ENCODE assay signal across 11 mouse cellular contexts in the genomic region with DNA sequence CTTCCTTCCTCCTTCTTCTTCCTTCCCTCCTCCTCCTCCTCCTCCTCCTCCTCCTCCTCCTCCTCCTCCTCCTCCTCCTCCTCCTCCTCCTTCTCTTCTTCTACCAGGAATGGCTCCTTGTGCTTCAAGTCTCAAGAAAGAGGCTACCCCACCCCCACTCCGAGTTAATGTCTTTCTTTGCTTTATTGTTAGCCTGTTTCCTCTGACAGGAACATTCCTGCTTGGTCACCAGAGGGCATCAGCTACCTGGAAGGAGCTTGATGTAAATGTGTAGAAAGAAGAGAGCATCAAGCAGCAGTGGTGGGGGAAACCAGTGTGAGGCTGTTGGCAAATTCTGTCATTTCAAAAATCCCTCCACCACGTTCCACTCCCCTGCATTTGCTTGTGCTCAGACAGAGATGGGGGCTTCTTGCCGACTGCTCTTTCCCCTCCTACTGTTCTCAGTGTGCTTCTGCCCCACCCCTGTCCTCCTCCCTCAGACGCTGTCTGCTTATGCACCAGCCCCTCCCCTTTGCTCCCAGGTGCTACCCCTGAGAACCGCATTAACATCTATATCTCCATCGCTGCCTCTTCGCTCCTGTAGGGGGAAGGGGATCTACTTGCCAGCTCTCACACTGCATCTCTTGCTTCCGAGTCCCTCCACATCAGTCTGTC. TPM values are rescaled to one million over a fixed set of nuclear protein-coding genes. Genes with fewer than 3 reads are reported as not detected.
DNase-seq lines count a peak whose midpoint lies in the region; ATAC-seq and TF ChIP-seq lines count a peak whose summit lies in the region.
"Had no signal": no experiment of that assay in that cellular context is flagged by ENCODE, and none has a peak within 500 bp of the region (broad histone marks: within the 10 kb centered on the region; RNA-seq: fewer than 3 reads in every experiment).

No protein-coding gene starts in this region.

- no peak for TF ChIP-seq EP300 in heart, adult 2 months (IDR thresholded peaks at IDR 0.05; ENCODE audit: insufficient read depth, low read depth, low read length)
- TF ChIP-seq EP300 in stomach, postnatal 0 days (optimal IDR thresholded peaks at IDR 0.05): no peak

- H3K4me3 ChIP-seq in heart, adult 2 months: no peak overlapping the region
- no peak overlapping the region for H3K4me3 ChIP-seq in stomach, postnatal 0 days (ENCODE audit: low read depth, low read length)
- H3K4me3 ChIP-seq: limb, embryonic 13.5 days had no signal

- TF ChIP-seq POLR2A in heart, adult 2 months (IDR thresholded peaks at IDR 0.05; ENCODE audit: insufficient read depth, low read depth, low read length): no peak

- intact Hi-C loops in heart, adult 2 months (cut with DNase I): loop anchor here (5.0 kb wide), 1 partner anchor 465 kb away; no protein-coding TSS in a partner anchor
- intact Hi-C loops in heart, postnatal 25 days (cut with DNase I): loop anchor here (10.0 kb wide), 1 partner anchor 467 kb away; no protein-coding TSS in a partner anchor

- H3K27me3 ChIP-seq in heart, adult 2 months (ENCODE audit: control insufficient read depth, insufficient read depth, low read length): no peaks in the 10 kb centered on the region
- H3K27me3 ChIP-seq in stomach, postnatal 0 days (ENCODE audit: control insufficient read depth, insufficient read depth, low read length): no peaks in the 10 kb centered on the region

- H3K4me1 ChIP-seq in heart, adult 2 months (ENCODE audit: control insufficient read depth, insufficient read depth, low read length): no peaks in the 10 kb centered on the region
- no peaks in the 10 kb centered on the region; the same call in 1 of the 2 replicates for H3K4me1 ChIP-seq in stomach, postnatal 0 days (replicated peaks; ENCODE audit: control insufficient read depth, insufficient read depth)

- H3K27ac ChIP-seq in heart, adult 2 months: no peak overlapping the region
- H3K27ac ChIP-seq in stomach, postnatal 0 days (replicated peaks): no peak overlapping the region
- H3K27ac ChIP-seq: limb, embryonic 13.5 days had no signal

- peak; percentile 25 for TF ChIP-seq CTCF in heart, adult 2 months (IDR thresholded peaks at IDR 0.05)
- TF ChIP-seq CTCF in stomach, postnatal 0 days (IDR thresholded peaks at IDR 0.05; ENCODE audit: low read depth): peak; percentile 75

- DNase-seq in heart, adult 2 months: no peak
- no peak for DNase-seq in heart, postnatal 25 days (ENCODE audit: low spot score)
- DNase-seq in testis, postnatal 10 days (ENCODE audit: low spot score): peak; percentile 52
- DNase-seq in testis, postnatal 14 days (ENCODE audit: low spot score): no peak
- peak; percentile 54 to 69 for DNase-seq in kidney, postnatal 4 days
- peak; percentile 68 for DNase-seq in stomach, postnatal 0 days (ENCODE audit: low spot score)
- DNase-seq in cerebellum, adult 18-20 months: no peak
- DNase-seq in adrenal gland, adult 8-10 months: no peak

- H3K4me2 ChIP-seq in stomach, postnatal 0 days (replicated peaks; ENCODE audit: low read depth): no peak overlapping the region
- H3K4me2 ChIP-seq: limb, embryonic 13.5 days had no signal

- no peaks in the 10 kb centered on the region for H3K9me3 ChIP-seq in stomach, postnatal 0 days (ENCODE audit: control insufficient read depth, low read length)
- H3K9me3 ChIP-seq: G1E; limb, embryonic 13.5 days had no signal

- no peaks in the 10 kb centered on the region for H3K79me2 ChIP-seq in heart, adult 2 months (replicated peaks; ENCODE audit: control insufficient read depth, insufficient read depth, low read length)

- peak; percentile 46 for ATAC-seq in stomach, postnatal 0 days (ENCODE audit: low FRiP score, low TSS enrichment)

- no peak overlapping the region for H3K9ac ChIP-seq in heart, adult 2 months (ENCODE audit: low read depth, low read length)
- no peak overlapping the region for H3K9ac ChIP-seq in stomach, postnatal 0 days (ENCODE audit: low read length)
- H3K9ac ChIP-seq: limb, embryonic 13.5 days had no signal

- WGBS in heart, adult 2 months: 12% methylated on average over 8 of the region's 8 CpGs
- 21% methylated on average over 8 of the region's 8 CpGs for WGBS in stomach, postnatal 0 days

- H3K36me3 ChIP-seq in heart, adult 2 months (ENCODE audit: control insufficient read depth, insufficient read depth, low read length): no peaks in the 10 kb centered on the region
- no peaks in the 10 kb centered on the region for H3K36me3 ChIP-seq in stomach, postnatal 0 days (ENCODE audit: control insufficient read depth, insufficient read depth, low read length)
- H3K36me3 ChIP-seq: G1E; limb, embryonic 13.5 days had no signal

RNA-seq across cellular contexts. Expression of gene Gsto1, which starts 32.5 kb away (rescaled TPM):
- 100 to 1,000 TPM; 148 to 191 TPM for total RNA-seq in heart, adult 2 months (2021)
- polyA plus RNA-seq in heart, adult 2 months (2012; rRNA removed): 152 and 158 TPM in 2 replicates
- 100 to 1,000 TPM; 165 to 166 TPM for total RNA-seq in heart, postnatal 25 days (2021)
- polyA plus RNA-seq in stomach, postnatal 0 days (2015; fragmentation: Nextera tagmentation; extraction: Ambion mirVana): 3,153 and 3,669 TPM in 2 replicates
- 10 to 100 TPM; 63.2 to 81.2 (median 73.3) TPM for total RNA-seq in adrenal gland, adult 8-10 months (2022)

RNA-seq across cellular contexts. Expression of gene Gsto2, which starts 43.1 kb away (rescaled TPM):
- total RNA-seq in heart, adult 2 months (2021): 1 to 10 TPM; 2.6 to 2.7 TPM
- 1.4 and 1.6 TPM in 2 replicates for polyA plus RNA-seq in heart, adult 2 months (2012; rRNA removed)
- total RNA-seq in heart, postnatal 25 days (2021): 1 to 10 TPM; 1.9 to 2.0 TPM
- polyA plus RNA-seq in stomach, postnatal 0 days (2015; fragmentation: Nextera tagmentation; extraction: Ambion mirVana): 3.5 and 4.2 TPM in 2 replicates
- 1 to 10 TPM; 1.0 to 3.4 (median 1.9) TPM for total RNA-seq in adrenal gland, adult 8-10 months (2022)
- polyA plus RNA-seq: small intestine, adult 2 months had no signal

Comparison
In these comparisons a context has a peak if more than half of its experiments do, and no peak if none do; other contexts are left out.
1. DNase-seq: peak in testis, postnatal 10 days (single experiment), kidney, postnatal 4 days (2 of 2) and stomach, postnatal 0 days (single experiment); none in heart, adult 2 months (0 of 2), heart, postnatal 25 days (single experiment), testis, postnatal 14 days (single experiment), cerebellum, adult 18-20 months (0 of 2) and adrenal gland, adult 8-10 months (single experiment).